Mouse (Mus musculus) midbrain, postnatal 0 days (tissue): ENCODE results near the gene Gm13305. TPM values are rescaled to one million over a fixed set of nuclear protein-coding genes. Genes with fewer than 3 reads are reported as not detected.
A peak's percentile ranks its signal among the peaks of the same experiment; 100 is the strongest.
"Not testable (repeated sequence)": the region's sequence is repeated elsewhere in the genome, so short reads cannot be mapped to it uniquely, and the experiment has no call there.

ENCODE experiments used
- ATAC-seq: fragments of 200-750 bp; cut with Nextera tagmentation; 2 replicates; pipeline ENCODE4 v1.8.0; 2017; ENCODE audit warnings: moderate number of reproducible peaks, mild to moderate bottlenecking, moderate TSS enrichment, moderate library complexity; ENCODE audit not compliant: low FRiP score
- DNase-seq: peaks from one replicate; pipeline ENCODE4 v3.0.0-alpha.2; 2015; ENCODE audit warnings: low spot score
- H3K27ac ChIP-seq: fragments of 300-500 bp; sonication (generic); 2 replicates; pipeline ENCODE4 v1.5.1; 2014; ENCODE audit warnings: low read depth, mild to moderate bottlenecking, low read length, mixed read lengths
- H3K27me3 ChIP-seq: fragments of 300-500 bp; sonication (generic); 2 replicates; pipeline ENCODE4 v1.6.1; 2014; ENCODE audit warnings: low read length, control low read depth, mixed read lengths; ENCODE audit not compliant: insufficient read depth
- H3K36me3 ChIP-seq: fragments of 300-500 bp; sonication (generic); 2 replicates; pipeline ENCODE4 v1.6.1; 2014; ENCODE audit warnings: low read length, control low read depth, mixed read lengths; ENCODE audit not compliant: insufficient read depth
- H3K4me1 ChIP-seq: fragments of 300-500 bp; sonication (generic); 2 replicates; pipeline ENCODE4 v1.6.1; 2014; ENCODE audit warnings: mild to moderate bottlenecking, control low read depth, antibody characterized with exemption, low read length, mixed read lengths; ENCODE audit not compliant: insufficient read depth
- H3K4me2 ChIP-seq: fragments of 300-500 bp; sonication (generic); 2 replicates; pipeline ENCODE4 v1.6.1; 2014; ENCODE audit warnings: low read depth, mild to moderate bottlenecking, low read length, mixed read lengths; ENCODE audit not compliant: poor library complexity, severe bottlenecking
- H3K4me3 ChIP-seq: fragments of 300-500 bp; sonication (generic); 2 replicates; pipeline ENCODE4 v1.5.1; 2014; ENCODE audit warnings: low read depth, mild to moderate bottlenecking, low read length, moderate library complexity
- H3K9ac ChIP-seq: fragments of 300-500 bp; sonication (generic); replicated peaks from 2 replicates; pipeline ENCODE4 v1.6.1; 2014; ENCODE audit warnings: mild to moderate bottlenecking, low read length, moderate library complexity, mixed read lengths; ENCODE audit not compliant: poor library complexity, severe bottlenecking
- H3K9me3 ChIP-seq: fragments of 300-500 bp; sonication (generic); 2 replicates; pipeline ENCODE4 v1.6.1; 2016; ENCODE audit warnings: low read length, control low read depth
- WGBS: fragments of 180-500 bp; shearing (Covaris S2); extraction: QIAGEN DNeasy Blood & Tissue Kit; methylation state at CpG from one replicate; pipeline ENCODE4 v1.1.7; 2014; 5-methylcytosine and 5-hydroxymethylcytosine counted together
- polyA plus RNA-seq: library from polyadenylated mRNA; unstranded; fragments of >200 nt; fragmentation: Nextera tagmentation; extraction: Ambion mirVana; gene quantifications from 2 replicates; pipeline ENCODE4 v1.2.1, GENCODE M21; 2015
- total RNA-seq: library from RNA; depleted of rRNA; stranded (reverse); fragments of >200 nt; gene quantifications from 2 replicates; pipeline ENCODE4 v1.2.3, GENCODE M21; 2014; rRNA removed

The Gm13305 gene
- total RNA-seq (not detected in 2 replicates), polyA plus RNA-seq (not detected in 2 replicates)

- ATAC-seq = not testable (repeated sequence)
- no CpG with 5 or more reads among the region's 7 CpGs for WGBS
Observed at GRCm38 (mm10) chr4:42168503-42168902, at the start of gene Gm13305. TSS of gene Gm13305 (minus strand) at chr4:42168603.

GRCm38 (mm10) chr4:42184980-42185372 lies 16.6 kb upstream of the Gm13305 start:
- not testable (repeated sequence) for H3K4me1 ChIP-seq, H3K9ac ChIP-seq, DNase-seq, H3K4me3 ChIP-seq, H3K9me3 ChIP-seq, H3K27ac ChIP-seq, H3K27me3 ChIP-seq, H3K4me2 ChIP-seq, H3K36me3 ChIP-seq
- no CpG with 5 or more reads among the region's 25 CpGs for WGBS
- peak; percentile 38 for ATAC-seq

More at GRCm38 (mm10) chr4:42168503-42168902, at the start of gene Gm13305:
- DNase-seq, H3K4me2 ChIP-seq, H3K36me3 ChIP-seq, H3K4me1 ChIP-seq, H3K9ac ChIP-seq, H3K27ac ChIP-seq, H3K9me3 ChIP-seq, H3K27me3 ChIP-seq, H3K4me3 ChIP-seq: not testable (repeated sequence)

- not testable (repeated sequence) for H3K4me2 ChIP-seq, DNase-seq, H3K9me3 ChIP-seq, H3K27ac ChIP-seq, H3K4me1 ChIP-seq, H3K36me3 ChIP-seq, H3K4me3 ChIP-seq, ATAC-seq, H3K27me3 ChIP-seq, H3K9ac ChIP-seq
- WGBS = no CpG with 5 or more reads among the region's 58 CpGs
Observed at GRCm38 (mm10) chr4:42184324-42184979, 16.0 kb upstream of the Gm13305 start.

- WGBS = no CpG with 5 or more reads among the region's 31 CpGs
- H3K4me3 ChIP-seq, H3K9me3 ChIP-seq, H3K4me1 ChIP-seq, DNase-seq, H3K27me3 ChIP-seq, H3K36me3 ChIP-seq, H3K27ac ChIP-seq, ATAC-seq, H3K9ac ChIP-seq, H3K4me2 ChIP-seq: not testable (repeated sequence)
Observed at GRCm38 (mm10) chr4:42183234-42184197, 15.1 kb upstream of the Gm13305 start.

- ATAC-seq, H3K4me3 ChIP-seq, H3K27me3 ChIP-seq, H3K36me3 ChIP-seq, H3K4me2 ChIP-seq, DNase-seq, H3K4me1 ChIP-seq, H3K9ac ChIP-seq, H3K9me3 ChIP-seq, H3K27ac ChIP-seq: not testable (repeated sequence)
- WGBS = no CpG with 5 or more reads among the region's 4 CpGs
Observed at GRCm38 (mm10) chr4:42178243-42178642, 9.8 kb upstream of the Gm13305 start.

GRCm38 (mm10) chr4:42153136-42153535 lies 15.3 kb downstream of the Gm13305 start, which contains the start of gene Gm13306:
TSS of gene Gm13306 (plus strand) at chr4:42153436.
- H3K27ac ChIP-seq, H3K9ac ChIP-seq, DNase-seq, H3K4me1 ChIP-seq, H3K4me2 ChIP-seq, H3K27me3 ChIP-seq, ATAC-seq, H3K36me3 ChIP-seq, H3K4me3 ChIP-seq, H3K9me3 ChIP-seq: not testable (repeated sequence)
- no CpG with 5 or more reads among the region's 9 CpGs for WGBS

GRCm38 (mm10) chr4:42114517-42114916 lies 53.9 kb downstream of the Gm13305 start, which contains the start of gene Gm13304:
TSS of gene Gm13304 (plus strand) at chr4:42114817.
- not testable (repeated sequence) for H3K36me3 ChIP-seq
- no CpG with 5 or more reads among the region's 5 CpGs for WGBS

More at GRCm38 (mm10) chr4:42114517-42114916, 53.9 kb downstream of the Gm13305 start, which contains the start of gene Gm13304:
- not testable (repeated sequence) for H3K4me3 ChIP-seq, H3K4me2 ChIP-seq, ATAC-seq, H3K27me3 ChIP-seq, H3K9ac ChIP-seq, H3K9me3 ChIP-seq, DNase-seq, H3K27ac ChIP-seq, H3K4me1 ChIP-seq
